15 mouse cellular contexts compared by ENCODE assay signal in genomic region chr3:32043814-32044213, GRCm38 (mm10).
A peak's percentile ranks its signal among the peaks of the same experiment; 100 is the strongest.
DNase-seq lines count a peak whose midpoint lies in the region; ATAC-seq lines count a peak whose summit lies in the region.
"Had no signal": no experiment of that assay in that cellular context is flagged by ENCODE, and none has a peak within 500 bp of the region (broad histone marks: within the 10 kb centered on the region; RNA-seq: fewer than 3 reads in every experiment).

No protein-coding gene starts in this region.

- ATAC-seq in midbrain, embryonic 14.5 days (ENCODE audit: low FRiP score, low TSS enrichment): no peak
- ATAC-seq: midbrain, embryonic 16.5 days had no signal

- no peak overlapping the region for H3K4me2 ChIP-seq in midbrain, embryonic 14.5 days (ENCODE audit: low read length)
- H3K4me2 ChIP-seq: kidney, embryonic 15.5 days; neural tube, embryonic 13.5 days had no signal

- no peaks in the 10 kb centered on the region for H3K27me3 ChIP-seq in midbrain, embryonic 14.5 days (ENCODE audit: control insufficient read depth, insufficient read depth, low read length)
- H3K27me3 ChIP-seq: kidney, embryonic 15.5 days; neural tube, embryonic 13.5 days had no signal

- peak; percentile 38 to 69 for DNase-seq in frontal cortex, postnatal 36 days (ENCODE audit: low spot score in 2 of 2)
- no peak for DNase-seq in frontal cortex, postnatal 14 days (ENCODE audit: low spot score in 2 of 2)
- DNase-seq in cerebellum, adult 11 months: peak; percentile 53
- peak; percentile 47 to 72 for DNase-seq in cerebellum, postnatal 14 days
- DNase-seq in left cerebral cortex, postnatal 25 days (ENCODE audit: low spot score in 2 of 2): peak; percentile 26 to 91
- no peak for DNase-seq in midbrain, embryonic 14.5 days
- no peak for DNase-seq in adrenal gland, postnatal 10 days
- DNase-seq: heart, adult 18-20 months; retina, postnatal 1 day had no signal

- no peaks in the 10 kb centered on the region for H3K9me3 ChIP-seq in midbrain, embryonic 14.5 days (ENCODE audit: control insufficient read depth, low read length)
- H3K9me3 ChIP-seq: kidney, embryonic 15.5 days; limb, embryonic 10.5 days; neural tube, embryonic 13.5 days had no signal

- no peak overlapping the region for H3K27ac ChIP-seq in midbrain, embryonic 14.5 days (replicated peaks; ENCODE audit: low read depth, low read length)
- H3K27ac ChIP-seq: kidney, embryonic 15.5 days; limb, embryonic 10.5 days; liver, embryonic 14.5 days; macrophage; neural tube, embryonic 13.5 days had no signal

- 80% methylated on average over 3 of the region's 3 CpGs for WGBS in midbrain, embryonic 14.5 days

- no peaks in the 10 kb centered on the region for H3K36me3 ChIP-seq in midbrain, embryonic 14.5 days (ENCODE audit: control insufficient read depth, insufficient read depth, low read length)
- H3K36me3 ChIP-seq: kidney, embryonic 15.5 days; limb, embryonic 10.5 days; neural tube, embryonic 13.5 days had no signal

- H3K4me3 ChIP-seq in midbrain, embryonic 14.5 days (replicated peaks; ENCODE audit: low read depth, low read length): no peak overlapping the region
- H3K4me3 ChIP-seq: kidney, embryonic 15.5 days; limb, embryonic 10.5 days; neural tube, embryonic 13.5 days had no signal

- no peak overlapping the region for H3K9ac ChIP-seq in midbrain, embryonic 14.5 days (replicated peaks; ENCODE audit: low read length)
- H3K9ac ChIP-seq: kidney, embryonic 15.5 days; liver, embryonic 14.5 days; neural tube, embryonic 13.5 days had no signal

- H3K4me1 ChIP-seq in midbrain, embryonic 14.5 days (ENCODE audit: control insufficient read depth, insufficient read depth, low read length): no peaks in the 10 kb centered on the region
- H3K4me1 ChIP-seq: kidney, embryonic 15.5 days; limb, embryonic 10.5 days had no signal

- intact Hi-C loops in left cerebral cortex, postnatal 25 days (cut with DNase I): no loop called here

Comparison
In these comparisons a context has a peak if more than half of its experiments do, and no peak if none do; other contexts are left out.
1. DNase-seq: peak in frontal cortex, postnatal 36 days (2 of 2), cerebellum, adult 11 months (single experiment), cerebellum, postnatal 14 days (2 of 2) and left cerebral cortex, postnatal 25 days (2 of 2); none in frontal cortex, postnatal 14 days (0 of 2), midbrain, embryonic 14.5 days (single experiment) and adrenal gland, postnatal 10 days (single experiment).